Mouse (Mus musculus) heart, postnatal 10 days (tissue): Measurements from ENCODE around the gene Selenop. TPM values are rescaled to one million over a fixed set of nuclear protein-coding genes. Genes with fewer than 3 reads are reported as not detected.
A peak's percentile ranks its signal among the peaks of the same experiment; 100 is the strongest.

Experiments used
- DNase-seq, 2 experiments: peaks; one replicate each; pipeline ENCODE4 v3.0.0; 2021
- intact Hi-C: fragments of 180-260 bp; cut with DNase I; formaldehyde crosslinking; loops from one replicate; pipeline ENCODE4 v1.15.1; 2025
- total RNA-seq, 2 experiments: library from RNA; stranded (reverse); gene quantifications; 2 replicates each; pipeline ENCODE4 v1.2.3; 2021

Gene Selenop
- total RNA-seq, 2 experiments from 2014 or later: 257 to 282 TPM

GRCm38 (mm10) chr15:3269996-3270645 is 1.8 kb downstream of the Selenop start:
- intact Hi-C loops: loop anchor here (2.0 kb wide), 1 partner anchor 41 kb away; no protein-coding TSS in a partner anchor
- peak in 1 of 2 experiments; percentile 35 for DNase-seq

- peak; percentile 89 to 90 for DNase-seq
- intact Hi-C loops: loop anchor here (2.0 kb wide), 1 partner anchor 42 kb away; no protein-coding TSS in a partner anchor
Observed at GRCm38 (mm10) chr15:3270646-3271077, 2.3 kb downstream of the Selenop start.

GRCm38 (mm10) chr15:3271216-3271615 is 2.9 kb downstream of the Selenop start:
- intact Hi-C loops: loop anchor here (2.0 kb wide), 1 partner anchor 42 kb away; no protein-coding TSS in a partner anchor
- peak; percentile 57 to 62 for DNase-seq

- DNase-seq: no peak
- intact Hi-C loops: loop anchor here (2.0 kb wide), 1 partner anchor 58 kb away; no protein-coding TSS in a partner anchor
Observed at GRCm38 (mm10) chr15:3273191-3273590, 4.8 kb downstream of the Selenop start.

GRCm38 (mm10) chr15:3277391-3277790 is 9.0 kb downstream of the Selenop start:
- intact Hi-C loops: no loop called here
- DNase-seq: no peak

- DNase-seq: no peak
- intact Hi-C loops: no loop called here
Observed at GRCm38 (mm10) chr15:3279242-3279641, 10.9 kb downstream of the Selenop start.

- DNase-seq: no peak
- intact Hi-C loops: no loop called here
Observed at GRCm38 (mm10) chr15:3281216-3281615, 12.9 kb downstream of the Selenop start.

GRCm38 (mm10) chr15:3281737-3282136 is 13.4 kb downstream of the Selenop start:
- intact Hi-C loops: no loop called here
- no peak for DNase-seq

GRCm38 (mm10) chr15:3286032-3286431 is 17.7 kb downstream of the Selenop start:
- no peak for DNase-seq
- intact Hi-C loops: no loop called here

- DNase-seq: no peak
- intact Hi-C loops: loop anchor here (10.0 kb wide), 1 partner anchor 644 kb away; no protein-coding TSS in a partner anchor
Observed at GRCm38 (mm10) chr15:3290435-3290834, 22.1 kb downstream of the Selenop start.

GRCm38 (mm10) chr15:3293477-3293876 is 25.1 kb downstream of the Selenop start:
- intact Hi-C loops: loop anchor here (10.0 kb wide), 1 partner anchor 641 kb away; no protein-coding TSS in a partner anchor
- no peak for DNase-seq

- DNase-seq: peak in 1 of 2 experiments; percentile 32
- intact Hi-C loops: loop anchor here (5.0 to 10.0 kb wide), 5 partner anchors 286 to 746 kb away; partner anchors contain the start of gene Ghr
Observed at GRCm38 (mm10) chr15:3295986-3296385, 27.6 kb downstream of the Selenop start.

GRCm38 (mm10) chr15:3297615-3298014 is 29.3 kb downstream of the Selenop start:
- no peak for DNase-seq
- intact Hi-C loops: loop anchor here (5.0 to 10.0 kb wide), 5 partner anchors 285 to 745 kb away; partner anchors contain the start of gene Ghr

GRCm38 (mm10) chr15:3300361-3301100 is 32.2 kb downstream of the Selenop start:
- intact Hi-C loops: no loop called here
- no peak for DNase-seq

GRCm38 (mm10) chr15:3303426-3303825 is 35.1 kb downstream of the Selenop start, which contains the start of gene Ccdc152:
TSS of gene Ccdc152 (minus strand) at chr15:3303526.
- intact Hi-C loops: no loop called here
- DNase-seq: no peak

GRCm38 (mm10) chr15:3309856-3310255 is 41.5 kb downstream of the Selenop start:
- intact Hi-C loops: no loop called here
- DNase-seq: no peak

GRCm38 (mm10) chr15:3312937-3313336 is 44.6 kb downstream of the Selenop start:
- DNase-seq: peak; percentile 52 to 66
- intact Hi-C loops: no loop called here

GRCm38 (mm10) chr15:3316617-3317016 is 48.3 kb downstream of the Selenop start:
- DNase-seq: no peak
- intact Hi-C loops: no loop called here

GRCm38 (mm10) chr15:3319929-3320328 is 51.6 kb downstream of the Selenop start:
- intact Hi-C loops: no loop called here
- no peak for DNase-seq

GRCm38 (mm10) chr15:3323041-3323440 is 54.7 kb downstream of the Selenop start:
- no peak for DNase-seq
- intact Hi-C loops: no loop called here
